Mouse (Mus musculus): Measurements from ENCODE around the gene Zfp319.

DNA sequence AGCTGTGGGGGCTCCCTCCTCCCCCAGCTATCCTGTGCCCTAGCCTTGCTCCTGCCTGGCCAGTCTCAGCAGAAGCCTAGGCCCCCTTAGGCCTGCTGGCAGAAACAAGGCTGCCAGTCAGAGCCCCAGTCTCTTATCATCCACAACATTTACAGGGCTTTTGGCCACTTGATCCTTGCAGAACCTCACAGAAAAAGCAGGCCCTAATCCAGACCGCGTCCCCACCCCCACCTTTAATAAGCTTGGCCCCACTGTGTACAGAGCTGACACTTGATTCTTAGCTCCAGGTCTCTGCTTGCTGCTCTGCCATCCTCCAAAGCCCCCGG lies 29.2 kb upstream of the Zfp319 start:
- TF ChIP-seq POLR2A (IDR thresholded peaks at IDR 0.05; ENCODE audit: low read depth, low read length) (no peak), CTCF (IDR thresholded peaks at IDR 0.05; ENCODE audit: borderline replicate concordance, insufficient read depth, low read length) (no peak)
